Mouse (Mus musculus): ENCODE measurements around the gene Gm21915.

- TF ChIP-seq CTCF (IDR thresholded peaks at IDR 0.05; ENCODE audit: low read depth) (no peak), EP300 (IDR thresholded peaks at IDR 0.05; ENCODE audit: low read depth) (no peak)
Observed at GRCm38 (mm10) chr9:40678653-40679052, 8.2 kb downstream of the Gm21915 start.
